Mouse (Mus musculus) liver, embryonic 12.5 days (tissue): ENCODE data around the gene Yes1. TPM values are rescaled to one million over a fixed set of nuclear protein-coding genes. Genes with fewer than 3 reads are reported as not detected.
"Not testable (repeated sequence)": the region's sequence is repeated elsewhere in the genome, so short reads cannot be mapped to it uniquely, and the experiment has no call there.

Source experiments
- ATAC-seq: fragments of 200-750 bp; cut with Nextera tagmentation; 2 replicates; pipeline ENCODE4 v1.8.0; 2017; ENCODE audit warnings: moderate number of reproducible peaks, mild to moderate bottlenecking, moderate library complexity
- H3K27ac ChIP-seq: fragments of 300-500 bp; sonication (generic); 2 replicates; pipeline ENCODE4 v1.5.1; 2016; ENCODE audit warnings: mild to moderate bottlenecking
- H3K27me3 ChIP-seq: fragments of 300-500 bp; sonication (generic); replicated peaks from 2 replicates; pipeline ENCODE4 v1.6.1; 2016; ENCODE audit warnings: mild to moderate bottlenecking, moderate library complexity
- H3K36me3 ChIP-seq: fragments of 300-500 bp; sonication (generic); 2 replicates; pipeline ENCODE4 v1.6.1; 2016; ENCODE audit warnings: mild to moderate bottlenecking, moderate library complexity
- H3K4me1 ChIP-seq: fragments of 300-500 bp; sonication (generic); 2 replicates; pipeline ENCODE4 v1.6.1; 2016
- H3K4me2 ChIP-seq: fragments of 300-500 bp; sonication (generic); 2 replicates; pipeline ENCODE4 v1.6.1; 2016; ENCODE audit warnings: mild to moderate bottlenecking, moderate library complexity
- H3K4me3 ChIP-seq: fragments of 300-500 bp; sonication (generic); 2 replicates; pipeline ENCODE4 v1.5.1; 2016; ENCODE audit warnings: mild to moderate bottlenecking, moderate library complexity
- H3K9ac ChIP-seq: fragments of 300-500 bp; sonication (generic); 2 replicates; pipeline ENCODE4 v1.6.1; 2016; ENCODE audit warnings: mild to moderate bottlenecking, moderate library complexity
- H3K9me3 ChIP-seq: fragments of 300-500 bp; sonication (generic); replicated peaks from 2 replicates; pipeline ENCODE4 v1.6.1; 2016; ENCODE audit warnings: mild to moderate bottlenecking, moderate library complexity
- WGBS: fragments of 180-500 bp; shearing (Covaris S2); methylation state at CpG from one replicate; pipeline ENCODE4 v1.1.7; 2016; ENCODE audit not compliant: insufficient replicate concordance; 5-methylcytosine and 5-hydroxymethylcytosine counted together
- polyA plus RNA-seq: library from polyadenylated mRNA; unstranded; fragments of >200 nt; fragmentation: Nextera tagmentation; extraction: Ambion mirVana; gene quantifications from 2 replicates; pipeline ENCODE4 v1.2.1, GENCODE M21; 2016

The Yes1 gene
- polyA plus RNA-seq, 1 experiment from 2014 or later: 11.1 TPM

DNA sequence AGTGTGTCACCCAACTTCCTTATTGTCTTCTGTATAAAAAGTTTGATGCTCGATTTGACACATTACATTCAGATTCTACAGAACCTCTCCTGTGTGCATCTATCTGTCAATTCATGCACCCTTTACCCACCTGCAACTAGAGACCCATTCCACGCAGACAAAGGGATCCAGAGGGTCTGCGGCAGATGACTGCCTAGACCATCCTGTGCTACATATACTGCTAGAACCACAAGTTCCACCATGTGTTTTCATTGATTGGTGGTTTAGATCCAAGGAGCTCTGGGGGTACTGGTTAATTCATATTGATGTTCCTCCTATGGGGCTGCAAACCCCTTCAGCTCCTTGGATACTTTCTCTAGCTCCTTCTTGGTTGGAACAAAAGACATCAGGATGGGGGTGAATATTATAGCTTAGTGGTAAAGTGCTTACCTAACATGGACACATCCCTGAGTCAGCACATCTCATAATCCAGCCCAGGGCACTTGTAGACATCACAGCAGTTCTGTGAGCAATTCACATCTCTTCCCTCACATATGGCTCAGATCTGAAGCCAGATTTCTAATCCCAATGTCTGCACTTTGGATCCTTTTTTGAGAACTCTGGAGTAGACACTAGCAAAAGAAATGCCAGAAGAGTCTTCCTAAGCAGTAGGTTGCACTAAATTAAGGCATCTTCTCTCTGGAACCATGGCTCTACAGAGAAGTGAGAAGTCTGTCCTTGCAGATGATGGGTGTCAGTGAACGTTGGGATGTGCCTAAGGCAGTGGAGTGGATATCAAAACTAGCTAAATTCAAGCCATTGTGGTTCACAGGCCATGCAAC lies 101.5 kb downstream of the Yes1 start:
- H3K9me3 ChIP-seq: no peaks in the 10 kb centered on the region
- H3K27ac ChIP-seq: peak overlapping the region; percentile 87; the same call in 1 of the 2 replicates
- H3K4me3 ChIP-seq: peak overlapping the region; percentile 68; the same call in 1 of the 2 replicates
- H3K36me3 ChIP-seq: no peaks in the 10 kb centered on the region
- WGBS: 64% methylated on average over 4 of the region's 4 CpGs
- H3K9ac ChIP-seq: peak overlapping the region; percentile 55; the same call in 1 of the 2 replicates
- H3K4me1 ChIP-seq: peaks cover 9% of the 10 kb centered on the region
- no peaks in the 10 kb centered on the region for H3K27me3 ChIP-seq
- ATAC-seq: no peak
- H3K4me2 ChIP-seq: peak overlapping the region; percentile 79

GRCm38 (mm10) chr5:32713042-32713702 lies 102.2 kb downstream of the Yes1 start:
- no peaks in the 10 kb centered on the region for H3K36me3 ChIP-seq
- no peak for ATAC-seq
- peaks cover 9% of the 10 kb centered on the region for H3K4me1 ChIP-seq

DNA sequence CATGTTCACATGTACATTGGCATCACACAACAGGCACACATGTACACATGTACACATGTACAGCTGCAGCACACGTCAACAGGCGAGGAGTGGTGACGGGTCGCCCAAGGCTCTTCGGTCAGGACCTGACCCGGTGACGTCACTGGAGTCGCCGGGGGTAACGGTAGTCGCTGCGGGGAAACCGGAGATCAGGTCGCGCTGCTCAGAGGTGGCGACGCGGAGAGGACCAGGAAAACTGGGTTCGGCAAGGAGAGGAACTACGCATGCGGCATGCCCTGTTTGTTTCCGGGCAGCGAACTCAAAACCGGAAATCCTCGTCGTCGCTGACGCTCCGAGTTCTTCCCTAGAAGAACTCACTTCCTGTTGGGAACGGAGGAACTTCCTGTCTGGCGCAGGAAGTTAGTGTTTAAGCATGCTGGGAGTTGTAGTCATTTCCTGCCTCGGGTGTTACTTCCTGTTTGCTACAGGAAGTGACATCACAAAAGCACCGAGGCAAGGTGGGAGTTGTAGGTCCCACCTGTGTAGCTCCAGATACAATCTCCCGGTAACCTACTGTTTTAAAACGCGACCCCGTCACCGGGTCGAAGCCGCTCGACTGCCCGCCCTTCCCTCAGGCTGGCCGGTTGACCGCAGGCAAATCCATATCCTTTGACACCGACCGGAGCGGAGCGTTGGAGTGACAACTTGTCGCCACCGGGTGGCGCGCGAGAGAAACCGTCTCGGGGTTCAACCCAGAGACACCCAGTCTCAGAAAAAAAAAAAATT lies 102.9 kb downstream of the Yes1 start:
- Histone ChIP-seq H3K27me3 (no peaks in the 10 kb centered on the region), H3K9me3 (no peaks in the 10 kb centered on the region), H3K27ac (peak overlapping the region; percentile 87), H3K36me3 (no peaks in the 10 kb centered on the region), H3K4me2 (peak overlapping the region; percentile 79), H3K4me1 (peaks cover 10% of the 10 kb centered on the region), H3K4me3 (peak overlapping the region; percentile 68), H3K9ac (peak overlapping the region; percentile 55)
- peak; percentile 95 for ATAC-seq
- WGBS: under 1% methylated on average over 55 of the region's 55 CpGs

More at GRCm38 (mm10) chr5:32713042-32713702, 102.2 kb downstream of the Yes1 start:
- H3K27ac ChIP-seq: peak overlapping the region; percentile 87
- H3K27me3 ChIP-seq: no peaks in the 10 kb centered on the region
- H3K9ac ChIP-seq: peak overlapping the region; percentile 55
- WGBS: 26% methylated on average over 2 of the region's 2 CpGs
- no peaks in the 10 kb centered on the region for H3K9me3 ChIP-seq
- peak overlapping the region; percentile 68 for H3K4me3 ChIP-seq
- peak overlapping the region; percentile 79 for H3K4me2 ChIP-seq

DNA sequence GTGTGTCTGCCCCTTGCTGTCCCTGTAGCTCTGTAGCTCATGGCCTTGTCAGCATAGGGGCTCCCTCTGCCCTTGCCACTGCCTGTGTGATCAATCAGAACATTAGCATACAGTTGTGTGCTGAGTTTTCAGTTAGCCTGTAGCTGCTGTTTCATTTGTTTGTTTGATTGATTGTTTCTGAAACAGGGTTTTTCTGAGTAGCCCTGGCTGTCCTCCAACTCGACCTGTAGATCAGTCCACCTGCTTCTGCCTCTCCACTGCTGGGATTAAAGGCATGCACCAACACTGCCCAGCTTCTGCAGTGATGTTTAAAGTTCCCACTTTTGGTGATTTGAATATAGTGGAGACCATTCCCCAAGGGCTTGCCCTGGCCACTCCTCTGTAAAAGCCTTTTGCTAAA lies 106.8 kb downstream of the Yes1 start:
- H3K9ac ChIP-seq: no peak overlapping the region
- no peak for ATAC-seq
- H3K27me3 ChIP-seq: no peaks in the 10 kb centered on the region
- H3K27ac ChIP-seq: peak overlapping the region; percentile 71
- H3K4me3 ChIP-seq: no peak overlapping the region
- H3K9me3 ChIP-seq: no peaks in the 10 kb centered on the region
- WGBS: 37% methylated on average over 1 of the region's 1 CpGs
- no peaks in the 10 kb centered on the region for H3K36me3 ChIP-seq
- H3K4me1 ChIP-seq: peaks cover 10% of the 10 kb centered on the region
- no peak overlapping the region for H3K4me2 ChIP-seq

- Histone ChIP-seq H3K9me3 (no peaks in the 10 kb centered on the region), H3K4me3 (no peak overlapping the region), H3K9ac (no peak overlapping the region), H3K4me2 (no peak overlapping the region), H3K4me1 (peaks cover 3% of the 10 kb centered on the region; the same call in 1 of the 2 replicates), H3K27me3 (no peaks in the 10 kb centered on the region), H3K27ac (no peak overlapping the region), H3K36me3 (no peaks in the 10 kb centered on the region)
- 50% methylated on average over 6 of the region's 6 CpGs for WGBS
- 0 out of 2 replicates have a peak, but pooled peaks have one; percentile 23 for ATAC-seq
These were observed 107.9 kb downstream of the Yes1 start for GRCm38 (mm10) chr5:32718916-32719315.

GRCm38 (mm10) chr5:32720416-32720815 lies 109.4 kb downstream of the Yes1 start:
- no peak for ATAC-seq
- Histone ChIP-seq H3K9me3 (no peaks in the 10 kb centered on the region), H3K36me3 (no peaks in the 10 kb centered on the region), H3K4me1 (peaks cover 3% of the 10 kb centered on the region; the same call in 1 of the 2 replicates), H3K9ac (no peak overlapping the region), H3K4me3 (no peak overlapping the region), H3K27me3 (no peaks in the 10 kb centered on the region), H3K27ac (no peak overlapping the region), H3K4me2 (no peak overlapping the region)
- 76% methylated on average over 9 of the region's 9 CpGs for WGBS

- H3K27ac ChIP-seq: no peak overlapping the region
- H3K9me3 ChIP-seq: no peaks in the 10 kb centered on the region
- no peaks in the 10 kb centered on the region for H3K36me3 ChIP-seq
- no peak overlapping the region for H3K4me2 ChIP-seq
- H3K4me3 ChIP-seq: no peak overlapping the region
- no peak overlapping the region for H3K9ac ChIP-seq
- WGBS: 59% methylated on average over 3 of the region's 3 CpGs
- ATAC-seq: no peak
- peaks cover 3% of the 10 kb centered on the region; the same call in 1 of the 2 replicates for H3K4me1 ChIP-seq
- H3K27me3 ChIP-seq: no peaks in the 10 kb centered on the region
These were observed 110.3 kb downstream of the Yes1 start for GRCm38 (mm10) chr5:32721316-32721715.

DNA sequence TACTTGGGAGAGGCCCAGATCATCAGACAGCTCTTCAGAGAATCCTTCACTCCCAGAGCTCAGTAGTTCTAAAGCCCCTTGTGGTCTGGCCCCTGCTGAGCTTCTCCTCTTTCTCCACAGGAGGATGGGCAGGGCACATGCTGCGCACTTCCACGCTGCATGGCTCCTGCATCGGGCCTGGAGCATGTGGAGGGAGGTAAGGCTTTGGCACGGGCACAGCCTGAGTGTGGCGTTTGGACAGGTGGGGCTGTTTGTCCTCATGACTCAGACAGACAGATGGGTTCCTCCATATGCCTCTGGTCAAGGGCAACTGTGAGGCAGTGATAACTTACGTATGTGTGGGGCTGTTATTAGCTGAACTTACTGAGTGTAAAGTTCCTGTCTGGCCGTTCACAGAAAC lies 111.3 kb downstream of the Yes1 start:
- Histone ChIP-seq H3K9me3 (no peaks in the 10 kb centered on the region), H3K4me1 (peaks cover 3% of the 10 kb centered on the region; the same call in 1 of the 2 replicates), H3K36me3 (no peaks in the 10 kb centered on the region), H3K4me3 (no peak overlapping the region), H3K4me2 (no peak overlapping the region), H3K9ac (no peak overlapping the region), H3K27me3 (no peaks in the 10 kb centered on the region), H3K27ac (no peak overlapping the region)
- 65% methylated on average over 7 of the region's 7 CpGs for WGBS
- ATAC-seq: no peak

DNA sequence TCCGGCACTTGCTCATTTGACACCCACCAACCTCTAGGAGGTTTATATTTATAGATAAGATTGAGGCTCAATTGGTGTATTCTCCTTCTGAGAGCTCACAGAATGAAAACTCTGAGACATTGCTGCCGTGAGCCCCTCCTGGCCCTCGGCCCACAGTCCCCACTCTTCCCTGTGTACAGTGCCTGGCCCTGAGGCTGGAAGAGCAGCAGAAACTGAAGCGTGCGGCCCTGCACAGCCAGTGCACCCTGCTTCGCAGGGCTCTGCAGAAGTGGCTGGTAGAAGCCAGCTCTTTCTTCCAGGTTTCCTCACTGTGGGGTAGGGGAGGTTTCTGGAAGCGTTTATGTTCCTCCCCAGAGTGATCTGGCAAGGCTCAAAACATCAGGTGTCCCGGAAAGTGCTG lies 111.7 kb downstream of the Yes1 start:
- not testable (repeated sequence) for H3K4me1 ChIP-seq, H3K36me3 ChIP-seq, H3K9me3 ChIP-seq, H3K27me3 ChIP-seq, ATAC-seq, H3K4me2 ChIP-seq, H3K4me3 ChIP-seq, H3K9ac ChIP-seq, H3K27ac ChIP-seq
- 72% methylated on average over 8 of the region's 8 CpGs for WGBS

- no peak for ATAC-seq
- no peak overlapping the region for H3K27ac ChIP-seq
- 71% methylated on average over 7 of the region's 7 CpGs for WGBS
These were observed 113.0 kb downstream of the Yes1 start for GRCm38 (mm10) chr5:32723981-32724380.

DNA sequence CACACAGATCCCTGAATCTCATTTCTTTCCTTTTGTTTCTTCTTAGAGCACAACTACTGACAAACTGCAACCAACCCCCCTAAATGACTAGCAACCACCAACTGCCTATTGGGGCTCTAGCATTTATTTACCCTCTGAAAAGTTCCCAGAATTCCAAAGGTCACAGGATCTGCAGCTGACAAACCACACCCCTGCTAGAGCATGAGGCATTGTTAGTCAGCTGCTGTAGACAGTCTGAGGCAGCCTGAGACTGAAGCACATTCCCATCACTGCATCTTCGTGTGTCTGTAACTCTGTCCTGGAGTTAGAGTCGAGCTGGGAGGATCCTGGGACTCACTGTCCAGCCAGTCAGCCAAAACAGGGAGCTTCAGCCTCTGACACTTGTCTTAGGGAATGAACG lies 114.4 kb downstream of the Yes1 start:
- H3K36me3 ChIP-seq, H3K4me3 ChIP-seq, H3K27me3 ChIP-seq, H3K4me1 ChIP-seq, ATAC-seq, H3K9ac ChIP-seq, H3K27ac ChIP-seq, H3K4me2 ChIP-seq, H3K9me3 ChIP-seq: not testable (repeated sequence)
- WGBS: 52% methylated on average over 3 of the region's 3 CpGs

More at GRCm38 (mm10) chr5:32723981-32724380, 113.0 kb downstream of the Yes1 start:
- peaks cover 1% of the 10 kb centered on the region; the same call in 1 of the 2 replicates for H3K4me1 ChIP-seq
- no peak overlapping the region for H3K4me3 ChIP-seq
- no peaks in the 10 kb centered on the region for H3K27me3 ChIP-seq
- no peaks in the 10 kb centered on the region for H3K9me3 ChIP-seq
- no peak overlapping the region for H3K9ac ChIP-seq
- H3K4me2 ChIP-seq: no peak overlapping the region
- no peaks in the 10 kb centered on the region for H3K36me3 ChIP-seq
